Mouse (Mus musculus) small intestine, adult 2 months (tissue): ENCODE data around the gene Cdh23. TPM values are rescaled to one million over a fixed set of nuclear protein-coding genes. Genes with fewer than 3 reads are reported as not detected.

ENCODE experiments used
- H3K27ac ChIP-seq: fragments of 200-500 bp; 2 replicates; pipeline ENCODE4 v1.5.1; 2012; ENCODE audit warnings: low read depth, low read length, control low read depth, inconsistent platforms; ENCODE audit not compliant: insufficient read depth
- H3K27me3 ChIP-seq: fragments of 200-500 bp; 2 replicates; pipeline ENCODE4 v1.6.1; 2012; ENCODE audit warnings: mild to moderate bottlenecking, moderate library complexity, low read length, inconsistent platforms; ENCODE audit not compliant: control insufficient read depth, insufficient read depth
- H3K36me3 ChIP-seq: fragments of 200-500 bp; 2 replicates; pipeline ENCODE4 v1.6.1; 2012; ENCODE audit warnings: mild to moderate bottlenecking, low read length, control low read depth, inconsistent platforms; ENCODE audit not compliant: control insufficient read depth, insufficient read depth
- H3K4me1 ChIP-seq: fragments of 200-500 bp; 2 replicates; pipeline ENCODE4 v1.6.1; 2012; ENCODE audit warnings: low read length, inconsistent platforms, mixed read lengths; ENCODE audit not compliant: control insufficient read depth, insufficient read depth, insufficient read length
- H3K4me3 ChIP-seq: fragments of 200-500 bp; 2 replicates; pipeline ENCODE4 v1.5.1; 2012; ENCODE audit warnings: low read depth, mild to moderate bottlenecking, control low read depth, inconsistent platforms, low read length, moderate library complexity
- CTCF ChIP-seq: fragments of 200-500 bp; IDR thresholded peaks from 2 replicates; pipeline ENCODE4 v1.5.1; 2012; ENCODE audit warnings: low read depth, mild to moderate bottlenecking, control low read depth, inconsistent platforms, low read length, moderate library complexity, mixed read lengths; ENCODE audit not compliant: insufficient replicate concordance, insufficient read length; ENCODE audit errors: extremely low read depth
- POLR2A ChIP-seq: fragments of 200-500 bp; IDR thresholded peaks from 2 replicates; pipeline ENCODE4 v1.6.1; 2012; ENCODE audit warnings: low read depth, mild to moderate bottlenecking, control low read depth, inconsistent platforms, low read length, moderate library complexity
- WGBS: fragments of 180-500 bp; shearing (Covaris S2); methylation state at CpG from one replicate; pipeline ENCODE4 v1.1.7; 2018; 5-methylcytosine and 5-hydroxymethylcytosine counted together
- polyA plus RNA-seq: library from polyadenylated mRNA; depleted of rRNA; stranded (reverse); fragments of >200 nt; gene quantifications from 2 replicates; pipeline ENCODE4 v1.2.3, GENCODE M21; 2012

Cdh23 gene
- polyA plus RNA-seq, 1 experiment, result 0.35 TPM

DNA sequence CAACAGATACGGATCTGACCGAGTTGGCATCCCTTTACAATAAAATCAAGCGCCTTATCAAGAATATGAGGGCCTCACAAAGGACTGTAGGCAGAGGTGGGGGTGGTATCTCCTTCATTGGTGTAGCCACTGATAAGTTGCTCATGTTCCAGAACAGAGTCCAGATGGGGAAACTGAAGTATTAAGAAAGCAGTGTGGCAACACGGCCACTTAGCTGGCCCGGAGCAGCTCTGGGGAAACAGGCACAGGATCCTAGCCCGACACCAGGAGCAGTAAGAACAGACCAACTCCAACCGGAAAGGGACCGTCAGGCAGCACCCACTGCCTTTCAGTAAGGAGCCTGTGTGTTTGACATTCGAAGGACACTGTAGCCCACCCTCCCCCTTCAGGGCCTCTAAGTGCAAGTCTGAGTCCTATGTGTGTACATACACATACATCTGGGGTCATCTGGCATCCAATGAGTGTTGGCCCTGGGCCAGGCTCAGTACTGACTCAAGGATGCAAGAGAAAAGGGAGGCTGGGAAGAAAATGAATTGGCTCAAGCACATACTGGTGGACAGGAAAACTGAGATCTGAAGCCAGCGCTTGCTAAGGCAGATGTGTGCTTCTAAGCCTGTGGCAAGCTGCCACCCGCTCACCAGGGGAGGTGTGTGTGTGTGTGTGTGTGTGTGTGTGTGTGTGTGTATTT, 367.2 kb downstream of the Cdh23 start:
- Histone ChIP-seq H3K4me1 (peaks cover 5% of the 10 kb centered on the region; the same call in 1 of the 2 replicates), H3K36me3 (no peaks in the 10 kb centered on the region), H3K27me3 (no peaks in the 10 kb centered on the region), H3K27ac (no peak overlapping the region), H3K4me3 (no peak overlapping the region)
- 16% methylated on average over 11 of the region's 11 CpGs for WGBS
- TF ChIP-seq POLR2A (no peak), CTCF (no peak)

DNA sequence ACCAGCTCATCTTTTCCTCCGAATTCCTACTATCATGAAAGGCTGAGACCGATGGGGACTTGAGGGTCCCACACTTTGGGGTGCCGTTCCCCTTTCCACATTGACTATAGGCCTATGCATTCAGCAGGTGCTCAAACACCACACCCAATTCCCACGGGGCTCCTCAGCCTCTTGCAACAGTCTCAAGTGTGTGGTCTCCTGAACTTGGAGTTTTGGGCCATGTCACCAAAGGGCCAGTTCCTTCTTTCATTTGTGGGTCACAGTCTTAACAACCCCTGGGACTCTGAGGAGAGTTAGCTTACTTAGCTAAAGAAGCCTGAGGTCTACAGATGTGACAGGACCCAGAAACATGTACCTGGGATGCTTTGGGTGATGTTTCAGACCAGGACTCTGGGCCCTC, 380.1 kb downstream of the Cdh23 start:
- H3K27me3 ChIP-seq, result no peaks in the 10 kb centered on the region
- TF ChIP-seq POLR2A (no peak), CTCF (no peak)
- no peak overlapping the region for H3K4me3 ChIP-seq
- H3K27ac ChIP-seq, result no peak overlapping the region
- H3K4me1 ChIP-seq, result no peaks in the 10 kb centered on the region
- WGBS, result 74% methylated on average over 4 of the region's 4 CpGs
- no peaks in the 10 kb centered on the region for H3K36me3 ChIP-seq

DNA sequence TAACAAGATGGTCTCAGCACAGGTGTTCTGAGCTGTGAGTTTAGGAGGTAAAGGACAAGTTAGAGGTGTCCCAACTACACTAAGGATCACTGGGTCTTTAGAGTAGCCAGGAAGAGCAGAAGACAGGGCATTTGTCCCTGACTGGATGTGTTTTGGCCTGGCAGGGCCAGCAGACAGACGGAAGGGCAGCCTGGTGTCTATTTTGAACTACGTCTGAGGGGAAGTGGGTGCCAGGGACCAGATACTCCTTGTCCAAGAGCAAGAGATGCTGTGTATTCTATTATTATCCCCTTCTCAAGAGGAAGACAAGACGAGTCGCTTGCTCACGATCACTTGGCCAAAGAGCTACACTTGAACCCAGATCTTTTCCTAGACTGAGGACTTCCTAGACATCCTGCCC, 382.7 kb downstream of the Cdh23 start:
- no peak overlapping the region for H3K4me3 ChIP-seq
- no peak overlapping the region for H3K27ac ChIP-seq
- no peaks in the 10 kb centered on the region for H3K36me3 ChIP-seq
- H3K4me1 ChIP-seq, result no peaks in the 10 kb centered on the region
- no peaks in the 10 kb centered on the region for H3K27me3 ChIP-seq
- 86% methylated on average over 5 of the region's 5 CpGs for WGBS
- TF ChIP-seq POLR2A (no peak), CTCF (no peak)

DNA sequence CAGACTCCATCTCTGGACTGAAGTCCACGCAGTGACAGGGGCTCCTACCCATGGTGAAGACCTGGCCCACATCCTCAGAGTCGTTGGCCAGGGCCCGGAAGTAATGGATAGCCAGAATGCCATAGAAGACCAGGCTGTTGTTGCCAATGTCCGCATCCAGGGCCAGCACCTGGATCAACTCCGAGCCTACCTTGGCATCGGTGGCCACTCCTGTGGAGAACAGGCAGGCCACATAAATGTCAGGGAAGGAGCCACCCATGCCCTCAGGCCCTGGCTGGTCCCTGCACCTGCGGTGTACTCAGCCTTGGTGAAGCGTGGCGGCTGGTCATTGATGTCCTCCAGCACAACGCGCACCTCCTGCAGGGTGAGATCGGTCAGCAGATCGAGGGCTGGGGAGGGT, 385.7 kb downstream of the Cdh23 start:
- no peak for TF ChIP-seq CTCF
- H3K36me3 ChIP-seq, result no peaks in the 10 kb centered on the region
- 88% methylated on average over 13 of the region's 13 CpGs for WGBS
- no peaks in the 10 kb centered on the region for H3K4me1 ChIP-seq
- H3K4me3 ChIP-seq, result no peak overlapping the region
- H3K27ac ChIP-seq, result no peak overlapping the region
- H3K27me3 ChIP-seq, result no peaks in the 10 kb centered on the region

DNA sequence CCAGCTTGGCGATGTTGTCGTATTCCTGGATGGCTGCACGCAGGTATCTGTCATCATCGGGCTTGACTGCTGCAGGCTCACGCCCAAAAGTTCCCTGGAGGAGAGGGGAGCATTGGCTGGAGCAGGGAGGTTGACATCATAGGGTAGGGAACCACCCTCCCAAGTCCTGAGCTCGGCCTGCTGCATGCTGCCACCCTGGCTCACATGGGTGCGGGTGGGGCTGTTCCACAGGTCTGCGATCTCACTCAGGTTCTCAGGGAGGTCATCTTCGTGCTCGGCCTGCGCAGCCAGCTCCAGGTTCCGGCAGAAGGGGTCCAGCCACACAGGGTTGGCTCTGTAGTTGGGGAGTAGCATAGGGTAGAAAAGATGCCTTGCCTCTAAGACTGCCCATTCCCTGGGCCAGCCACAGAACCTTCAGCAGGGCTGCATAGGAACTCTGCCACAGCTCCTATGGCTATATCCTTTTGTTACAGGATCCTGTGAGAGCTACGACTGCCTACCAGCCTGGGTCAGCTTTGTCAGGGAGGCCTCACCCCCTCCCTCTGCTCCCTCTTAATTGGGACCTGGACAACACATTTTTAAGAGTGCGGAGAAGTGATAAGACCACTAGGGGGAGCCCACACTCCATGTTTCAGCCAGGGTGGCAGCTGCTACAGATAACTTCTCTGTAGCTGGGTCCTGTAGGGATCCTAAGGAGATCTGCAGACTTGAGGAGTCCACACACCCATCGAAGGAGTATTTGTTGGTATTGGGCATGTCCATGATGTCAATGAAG, 391.2 kb downstream of the Cdh23 start:
- H3K27me3 ChIP-seq, result no peaks in the 10 kb centered on the region
- 52% methylated on average over 15 of the region's 15 CpGs for WGBS
- H3K4me1 ChIP-seq, result no peaks in the 10 kb centered on the region
- H3K36me3 ChIP-seq, result peaks cover 30% of the 10 kb centered on the region
- H3K4me3 ChIP-seq, result no peak overlapping the region
- TF ChIP-seq POLR2A (no peak), CTCF (peak; percentile 87; the same call in 1 of the 2 replicates)
- H3K27ac ChIP-seq, result no peak overlapping the region

DNA sequence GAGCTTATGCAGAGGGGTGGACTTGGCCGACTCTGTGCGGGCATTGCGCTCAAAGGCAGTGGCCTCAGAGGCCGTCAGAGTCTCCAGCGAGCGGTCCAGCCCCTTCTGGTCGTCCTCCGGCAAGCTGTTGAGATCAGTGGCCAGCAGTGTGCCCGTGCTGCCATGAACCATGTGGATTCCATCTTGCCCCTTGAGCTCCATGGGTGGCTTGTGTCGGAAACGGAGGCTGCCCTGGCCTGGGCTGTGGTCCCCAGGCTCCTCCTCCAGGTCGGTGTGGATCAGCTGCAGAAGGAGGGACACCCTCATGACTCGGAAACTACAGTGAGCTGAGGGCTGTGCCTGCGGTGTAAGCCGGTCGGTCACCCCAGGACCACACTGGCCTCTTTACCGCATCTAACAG, 392.9 kb downstream of the Cdh23 start:
- H3K4me3 ChIP-seq, result no peak overlapping the region
- H3K27ac ChIP-seq, result no peak overlapping the region
- TF ChIP-seq CTCF (no peak), POLR2A (no peak)
- H3K27me3 ChIP-seq, result no peaks in the 10 kb centered on the region
- no peaks in the 10 kb centered on the region for H3K4me1 ChIP-seq
- WGBS, result 88% methylated on average over 17 of the region's 17 CpGs
- H3K36me3 ChIP-seq, result peaks cover 46% of the 10 kb centered on the region

DNA sequence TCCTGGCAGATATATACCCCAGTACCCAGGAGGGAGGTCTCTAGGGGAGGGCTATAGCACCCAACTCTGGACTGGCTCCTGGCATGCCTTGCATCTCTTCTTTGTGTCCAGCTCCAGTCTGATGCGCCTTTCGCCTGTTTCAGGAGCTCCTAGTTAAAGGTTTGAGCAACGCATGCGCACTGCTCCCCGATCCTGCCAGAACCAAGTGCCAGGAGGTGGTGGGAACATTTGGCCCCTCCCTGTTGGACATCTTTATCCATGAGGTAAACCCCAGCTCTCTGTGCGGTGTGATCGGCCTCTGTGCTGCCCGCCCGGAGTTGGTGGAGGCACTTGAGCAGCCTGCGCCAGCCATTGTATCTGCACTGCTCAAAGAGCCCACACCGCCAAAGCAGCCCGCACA, 396.7 kb downstream of the Cdh23 start:
- Histone ChIP-seq H3K27ac (no peak overlapping the region), H3K4me1 (no peaks in the 10 kb centered on the region), H3K4me3 (no peak overlapping the region), H3K27me3 (no peaks in the 10 kb centered on the region), H3K36me3 (peaks cover 74% of the 10 kb centered on the region)
- TF ChIP-seq CTCF, result no peak
- TF ChIP-seq POLR2A, result no peak
- 96% methylated on average over 12 of the region's 12 CpGs for WGBS

DNA sequence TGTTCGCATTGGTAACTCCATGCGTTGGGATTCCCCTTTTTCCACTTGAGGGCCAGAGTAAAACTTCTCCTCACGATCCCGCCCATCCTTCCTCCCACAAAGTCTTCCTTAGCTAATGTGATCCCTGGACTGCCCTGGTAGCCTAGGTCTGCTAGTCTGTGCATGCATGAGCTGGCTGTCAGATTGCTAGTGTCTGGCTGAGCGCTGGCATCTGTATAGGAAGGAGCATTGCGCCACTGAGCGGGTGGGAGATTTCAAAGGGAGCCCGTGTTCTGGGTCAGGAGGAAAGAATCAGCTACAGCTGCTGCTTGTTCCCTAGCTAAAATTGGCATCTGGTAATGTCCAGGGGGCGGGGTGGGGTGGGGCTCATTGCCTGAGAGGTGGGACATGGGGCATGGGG, 400.3 kb downstream of the Cdh23 start:
- Histone ChIP-seq H3K4me3 (no peak overlapping the region), H3K4me1 (peaks cover 2% of the 10 kb centered on the region; the same call in 1 of the 2 replicates), H3K27ac (no peak overlapping the region), H3K36me3 (peaks cover 85% of the 10 kb centered on the region), H3K27me3 (no peaks in the 10 kb centered on the region)
- WGBS, result 85% methylated on average over 9 of the region's 9 CpGs
- no peak for TF ChIP-seq CTCF
- no peak for TF ChIP-seq POLR2A
